Mouse (Mus musculus): ENCODE measurements around the gene Rpusd1. TPM values are rescaled to one million over a fixed set of nuclear protein-coding genes. Genes with fewer than 3 reads are reported as not detected.

Rpusd1 gene
- 20.7 TPM for polyA plus RNA-seq (2012; fragmentation: generic; extraction: Trizol)
- long read RNA-seq, experiment 1, transcript Rpusd1-201 (6 exons, 1,745 nt): major isoform, 16 of 28 reads
- long read RNA-seq, experiment 1, transcript Rpusd1-204 (6 exons, 1,761 nt): minor isoform, 5 of 28 reads
- long read RNA-seq, experiment 1, partial matches to known transcripts: 1 of 28 reads
- long read RNA-seq, experiment 1, other reads (novel, unspliced or antisense): 2 of 28 reads
- long read RNA-seq, experiment 2, transcript Rpusd1-202 (5 exons, 1,531 nt): minor isoform, 10 of 64 reads
- long read RNA-seq, experiment 2, transcript Rpusd1-204 (6 exons, 1,761 nt): minor isoform, 9 of 64 reads
- long read RNA-seq, experiment 2, transcript Rpusd1-201 (6 exons, 1,745 nt): major isoform, 37 of 64 reads
- long read RNA-seq, experiment 2, partial matches to known transcripts: 3 of 64 reads
- long read RNA-seq, experiment 2, other reads (novel, unspliced or antisense): 2 of 64 reads

GRCm38 (mm10) chr17:25727265-25728008 lies at the start of gene Rpusd1, which contains the start of gene Chtf18:
Rpusd1 (plus strand) TSS chr17:25727670.
Chtf18 (minus strand) TSS chr17:25727419.
- Histone ChIP-seq H3K79me2 (ENCODE audit: control insufficient read depth, insufficient read depth) (peaks cover 31% of the 10 kb centered on the region), H3K79me3 (ENCODE audit: low read depth) (peaks cover 6% of the 10 kb centered on the region), H3K36me3 (ENCODE audit: control insufficient read depth, insufficient read depth) (peaks cover 3% of the 10 kb centered on the region), H3ac (ENCODE audit: control insufficient read depth, insufficient read length, low read depth) (peak within 1 kb of the TSS; percentile 98), H3K27me3 (ENCODE audit: control insufficient read depth, insufficient read depth, insufficient read length) (no peaks in the 10 kb centered on the region), H3K4me3 (ENCODE audit: insufficient read depth, poor library complexity, severe bottlenecking) (peak within 1 kb of the TSS; percentile 74)
- TF ChIP-seq FOSL1 (IDR thresholded peaks at IDR 0.05; ENCODE audit: insufficient read depth, low read length, poor library complexity, severe bottlenecking): no peak
- no peak for TF ChIP-seq CTCF (IDR thresholded peaks at IDR 0.05; ENCODE audit: control insufficient read depth, insufficient read depth, insufficient read length)
- no peak for TF ChIP-seq USF1 (IDR thresholded peaks at IDR 0.05; ENCODE audit: low read depth)
- no peak for TF ChIP-seq MYOD1 (IDR thresholded peaks at IDR 0.05; ENCODE audit: control insufficient read depth, insufficient read length, low read depth)
- no peak for TF ChIP-seq MYOG (IDR thresholded peaks at IDR 0.05; ENCODE audit: control insufficient read depth, extremely low read depth, insufficient read length)
- no peak for TF ChIP-seq CEBPB (IDR thresholded peaks at IDR 0.05; ENCODE audit: low read depth)
- TF ChIP-seq MAX (IDR thresholded peaks at IDR 0.05): peak; percentile 29

GRCm38 (mm10) chr17:25677969-25678368 lies 49.5 kb upstream of the Rpusd1 start:
- TF ChIP-seq MYOG (IDR thresholded peaks at IDR 0.05; ENCODE audit: control insufficient read depth, extremely low read depth, insufficient read length) (no peak), CEBPB (IDR thresholded peaks at IDR 0.05; ENCODE audit: low read depth) (no peak), MYOD1 (IDR thresholded peaks at IDR 0.05; ENCODE audit: control insufficient read depth, insufficient read length, low read depth) (no peak), CTCF (IDR thresholded peaks at IDR 0.05; ENCODE audit: control insufficient read depth, insufficient read depth, insufficient read length) (no peak), FOSL1 (IDR thresholded peaks at IDR 0.05; ENCODE audit: insufficient read depth, low read length, poor library complexity, severe bottlenecking) (no peak), USF1 (IDR thresholded peaks at IDR 0.05; ENCODE audit: low read depth) (no peak), MAX (IDR thresholded peaks at IDR 0.05) (no peak)
- Histone ChIP-seq H3K27me3 (ENCODE audit: control insufficient read depth, insufficient read depth, insufficient read length) (peaks cover 29% of the 10 kb centered on the region), H3K79me2 (ENCODE audit: control insufficient read depth, insufficient read depth) (no peaks in the 10 kb centered on the region), H3K79me3 (ENCODE audit: low read depth) (no peaks in the 10 kb centered on the region), H3K36me3 (ENCODE audit: control insufficient read depth, insufficient read depth) (no peaks in the 10 kb centered on the region), H3ac (ENCODE audit: control insufficient read depth, insufficient read length, low read depth) (no peak overlapping the region), H3K4me3 (ENCODE audit: insufficient read depth, poor library complexity, severe bottlenecking) (no peak overlapping the region)

- Histone ChIP-seq H3K27me3 (ENCODE audit: control insufficient read depth, insufficient read depth, insufficient read length) (peaks cover 42% of the 10 kb centered on the region), H3K79me3 (ENCODE audit: low read depth) (no peaks in the 10 kb centered on the region), H3ac (ENCODE audit: control insufficient read depth, insufficient read length, low read depth) (no peak overlapping the region), H3K36me3 (ENCODE audit: control insufficient read depth, insufficient read depth) (no peaks in the 10 kb centered on the region), H3K79me2 (ENCODE audit: control insufficient read depth, insufficient read depth) (no peaks in the 10 kb centered on the region), H3K4me3 (ENCODE audit: insufficient read depth, poor library complexity, severe bottlenecking) (no peak overlapping the region)
- no peak for TF ChIP-seq CEBPB (IDR thresholded peaks at IDR 0.05; ENCODE audit: low read depth)
These were observed 47.7 kb upstream of the Rpusd1 start for GRCm38 (mm10) chr17:25679818-25680217.

- Histone ChIP-seq H3K27me3 (ENCODE audit: control insufficient read depth, insufficient read depth, insufficient read length) (peaks cover 56% of the 10 kb centered on the region), H3K36me3 (ENCODE audit: control insufficient read depth, insufficient read depth) (no peaks in the 10 kb centered on the region), H3ac (ENCODE audit: control insufficient read depth, insufficient read length, low read depth) (no peak overlapping the region), H3K79me2 (ENCODE audit: control insufficient read depth, insufficient read depth) (no peaks in the 10 kb centered on the region), H3K79me3 (ENCODE audit: low read depth) (no peaks in the 10 kb centered on the region), H3K4me3 (ENCODE audit: insufficient read depth, poor library complexity, severe bottlenecking) (no peak overlapping the region)
- TF ChIP-seq MYOG (IDR thresholded peaks at IDR 0.05; ENCODE audit: control insufficient read depth, extremely low read depth, insufficient read length) (no peak), MAX (IDR thresholded peaks at IDR 0.05) (no peak), FOSL1 (IDR thresholded peaks at IDR 0.05; ENCODE audit: insufficient read depth, low read length, poor library complexity, severe bottlenecking) (no peak), USF1 (IDR thresholded peaks at IDR 0.05; ENCODE audit: low read depth) (no peak), CEBPB (IDR thresholded peaks at IDR 0.05; ENCODE audit: low read depth) (no peak), CTCF (IDR thresholded peaks at IDR 0.05; ENCODE audit: control insufficient read depth, insufficient read depth, insufficient read length) (no peak), MYOD1 (IDR thresholded peaks at IDR 0.05; ENCODE audit: control insufficient read depth, insufficient read length, low read depth) (no peak)
These were observed 45.8 kb upstream of the Rpusd1 start for GRCm38 (mm10) chr17:25681636-25682035.

GRCm38 (mm10) chr17:25686323-25686722 lies 41.1 kb upstream of the Rpusd1 start:
- no peaks in the 10 kb centered on the region for H3K79me2 ChIP-seq (ENCODE audit: control insufficient read depth, insufficient read depth)
- no peak for TF ChIP-seq MYOG (IDR thresholded peaks at IDR 0.05; ENCODE audit: control insufficient read depth, extremely low read depth, insufficient read length)
- TF ChIP-seq CEBPB (IDR thresholded peaks at IDR 0.05; ENCODE audit: low read depth): no peak
- no peak for TF ChIP-seq USF1 (IDR thresholded peaks at IDR 0.05; ENCODE audit: low read depth)
- no peak for TF ChIP-seq FOSL1 (IDR thresholded peaks at IDR 0.05; ENCODE audit: insufficient read depth, low read length, poor library complexity, severe bottlenecking)
- H3ac ChIP-seq (ENCODE audit: control insufficient read depth, insufficient read length, low read depth): no peak overlapping the region
- H3K27me3 ChIP-seq (ENCODE audit: control insufficient read depth, insufficient read depth, insufficient read length): peaks cover 46% of the 10 kb centered on the region
- no peak overlapping the region for H3K4me3 ChIP-seq (ENCODE audit: insufficient read depth, poor library complexity, severe bottlenecking)
- no peaks in the 10 kb centered on the region for H3K79me3 ChIP-seq (ENCODE audit: low read depth)
- no peaks in the 10 kb centered on the region for H3K36me3 ChIP-seq (ENCODE audit: control insufficient read depth, insufficient read depth)

Measured in C2C12 (cell line).